Mouse (Mus musculus) hindbrain, postnatal 0 days (tissue): Measurements from ENCODE around the gene Exoc2. TPM values are rescaled to one million over a fixed set of nuclear protein-coding genes. Genes with fewer than 3 reads are reported as not detected.

Experiments
- ATAC-seq: fragments of 200-750 bp; cut with Nextera tagmentation; 2 replicates; pipeline ENCODE4 v1.8.0; 2017; ENCODE audit warnings: mild to moderate bottlenecking, moderate TSS enrichment, moderate library complexity
- DNase-seq: peaks from one replicate; pipeline ENCODE4 v3.0.0-alpha.2; 2015; ENCODE audit warnings: low spot score
- H3K27ac ChIP-seq: fragments of 300-500 bp; sonication (generic); 2 replicates; pipeline ENCODE4 v1.5.1; 2014; ENCODE audit warnings: mild to moderate bottlenecking
- H3K27me3 ChIP-seq: fragments of 300-500 bp; sonication (generic); 2 replicates; pipeline ENCODE4 v1.6.1; 2014; ENCODE audit warnings: low read length, mixed read lengths; ENCODE audit not compliant: insufficient read depth
- H3K36me3 ChIP-seq: fragments of 300-500 bp; sonication (generic); 2 replicates; pipeline ENCODE4 v1.6.1; 2014; ENCODE audit warnings: low read length, mixed read lengths; ENCODE audit not compliant: insufficient read depth
- H3K4me1 ChIP-seq: fragments of 300-500 bp; sonication (generic); 2 replicates; pipeline ENCODE4 v1.6.1; 2014; ENCODE audit warnings: antibody characterized with exemption, low read length, mixed read lengths; ENCODE audit not compliant: insufficient read depth
- H3K4me2 ChIP-seq: fragments of 300-500 bp; sonication (generic); 2 replicates; pipeline ENCODE4 v1.6.1; 2014; ENCODE audit warnings: low read depth, mild to moderate bottlenecking, low read length, moderate library complexity, mixed read lengths
- H3K4me3 ChIP-seq: fragments of 300-500 bp; sonication (generic); 2 replicates; pipeline ENCODE4 v1.5.1; 2014; ENCODE audit warnings: low read length
- H3K9ac ChIP-seq: fragments of 300-500 bp; sonication (generic); replicated peaks from 2 replicates; pipeline ENCODE4 v1.6.1; 2014; ENCODE audit warnings: mild to moderate bottlenecking, low read length, moderate library complexity, mixed read lengths
- H3K9me3 ChIP-seq: fragments of 300-500 bp; sonication (generic); 2 replicates; pipeline ENCODE4 v1.6.1; 2016; ENCODE audit warnings: low read length, mixed read lengths
- CTCF ChIP-seq: IDR thresholded peaks from 2 replicates; pipeline ENCODE4 v1.5.1; 2016; ENCODE audit warnings: antibody characterized with exemption, control low read depth, low read depth
- WGBS: fragments of 180-500 bp; shearing (Covaris S2); extraction: QIAGEN DNeasy Blood & Tissue Kit; methylation state at CpG from one replicate; pipeline ENCODE4 v1.1.7; 2014; 5-methylcytosine and 5-hydroxymethylcytosine counted together
- polyA plus RNA-seq: library from polyadenylated mRNA; unstranded; fragments of >200 nt; fragmentation: Nextera tagmentation; extraction: Ambion mirVana; gene quantifications from 2 replicates; pipeline ENCODE4 v1.2.1, GENCODE M21; 2015
- total RNA-seq: library from RNA; depleted of rRNA; stranded (reverse); fragments of >200 nt; gene quantifications from 2 replicates; pipeline ENCODE4 v1.2.3, GENCODE M21; 2014; rRNA removed

Gene Exoc2
- total and polyA plus RNA-seq, 2 experiments from 2014 or later = 36.5 to 41.7 TPM

GRCm38 (mm10) chr13:30764014-30764740 is 209.7 kb downstream of the Exoc2 start:
- Histone ChIP-seq H3K9ac (no peak overlapping the region), H3K9me3 (no peaks in the 10 kb centered on the region), H3K27me3 (no peaks in the 10 kb centered on the region), H3K4me3 (no peak overlapping the region), H3K27ac (no peak overlapping the region), H3K36me3 (no peaks in the 10 kb centered on the region), H3K4me2 (no peak overlapping the region), H3K4me1 (no peaks in the 10 kb centered on the region)
- whole genome bisulfite sequencing = 78% methylated on average over 8 of the region's 8 CpGs
- ATAC-seq (no peak), DNase-seq (no peak)
- no peak for TF ChIP-seq CTCF

Other genes starting within 250 kb of the Exoc2 start
- gene Irf4, start 224.9 kb downstream of the Exoc2 start, total RNA-seq = not detected in 2 replicates
- 0.06 and 0.08 TPM in 2 replicates for gene Irf4, start 224.9 kb downstream of the Exoc2 start, polyA plus RNA-seq
- 0.63 and 1.2 TPM in 2 replicates for gene Hus1b, start 26.3 kb downstream of the Exoc2 start, total RNA-seq
- not detected in 2 replicates for gene Hus1b, start 26.3 kb downstream of the Exoc2 start, polyA plus RNA-seq
- gene Gm5447, start 111 bp upstream of the Exoc2 start, total RNA-seq = 0.72 TPM in 1 of 2 replicates, not detected in the other
- 0.13 TPM in 1 of 2 replicates, not detected in the other for gene Gm5447, start 111 bp upstream of the Exoc2 start, polyA plus RNA-seq